Mouse (Mus musculus) gastrocnemius, postnatal 25 days (tissue): ENCODE data around the gene Ip6k3. TPM values are rescaled to one million over a fixed set of nuclear protein-coding genes. Genes with fewer than 3 reads are reported as not detected.
A peak's percentile ranks its signal among the peaks of the same experiment; 100 is the strongest.

ENCODE experiments used
- DNase-seq: peaks from one replicate; pipeline ENCODE4 v3.0.0; 2022
- total RNA-seq, 2 experiments: library from RNA; stranded (reverse); gene quantifications; 1 replicate in 1 of 2; 2 replicates in 1 of 2; pipeline ENCODE4 v1.2.3; 2021

The Ip6k3 gene
- total RNA-seq, 2 experiments from 2014 or later: 73.4 to 94.9 TPM

GRCm38 (mm10) chr17:27152976-27153723, 14.4 kb downstream of the Ip6k3 start:
- DNase-seq: peak; percentile 64

GRCm38 (mm10) chr17:27151411-27151810, 16.2 kb downstream of the Ip6k3 start:
- no peak for DNase-seq

- DNase-seq: no peak
These were observed 16.7 kb downstream of the Ip6k3 start for GRCm38 (mm10) chr17:27150871-27151270.

- no peak for DNase-seq
These were observed 21.2 kb downstream of the Ip6k3 start for GRCm38 (mm10) chr17:27146323-27146923.

GRCm38 (mm10) chr17:27144152-27144551, 23.4 kb downstream of the Ip6k3 start:
- no peak for DNase-seq

- DNase-seq: peak; percentile 77
These were observed 25.6 kb downstream of the Ip6k3 start for GRCm38 (mm10) chr17:27141971-27142450.

- no peak for DNase-seq
These were observed 27.3 kb downstream of the Ip6k3 start for GRCm38 (mm10) chr17:27140262-27140661.

GRCm38 (mm10) chr17:27139304-27139703, 28.3 kb downstream of the Ip6k3 start:
- no peak for DNase-seq

GRCm38 (mm10) chr17:27138396-27138795, 29.2 kb downstream of the Ip6k3 start:
- DNase-seq: peak; percentile 82

- no peak for DNase-seq
These were observed 32.9 kb downstream of the Ip6k3 start for GRCm38 (mm10) chr17:27134715-27135114.

- DNase-seq: no peak
These were observed 33.4 kb downstream of the Ip6k3 start for GRCm38 (mm10) chr17:27134187-27134586.

- DNase-seq: peak; percentile 97
These were observed 33.9 kb downstream of the Ip6k3 start, which contains the start of gene Uqcc2 for GRCm38 (mm10) chr17:27133551-27134141. Uqcc2 (minus strand) TSS chr17:27133916.

- no peak for DNase-seq
These were observed 35.4 kb downstream of the Ip6k3 start for GRCm38 (mm10) chr17:27132238-27132637.

GRCm38 (mm10) chr17:27131240-27131665, 36.3 kb downstream of the Ip6k3 start:
- DNase-seq: no peak

- DNase-seq: no peak
These were observed 37.3 kb downstream of the Ip6k3 start for GRCm38 (mm10) chr17:27130246-27130645.

- no peak for DNase-seq
These were observed 37.8 kb downstream of the Ip6k3 start for GRCm38 (mm10) chr17:27129819-27130218.

- no peak for DNase-seq
These were observed 38.3 kb downstream of the Ip6k3 start for GRCm38 (mm10) chr17:27129291-27129690.

GRCm38 (mm10) chr17:27128189-27128588, 39.4 kb downstream of the Ip6k3 start:
- DNase-seq: no peak

GRCm38 (mm10) chr17:27126974-27127373, 40.6 kb downstream of the Ip6k3 start:
- no peak for DNase-seq

GRCm38 (mm10) chr17:27125669-27126202, 41.9 kb downstream of the Ip6k3 start:
- no peak for DNase-seq

GRCm38 (mm10) chr17:27125185-27125584, 42.4 kb downstream of the Ip6k3 start:
- peak; percentile 51 for DNase-seq

GRCm38 (mm10) chr17:27123813-27124375, 43.7 kb downstream of the Ip6k3 start:
- DNase-seq: no peak
